Mouse (Mus musculus) liver, embryonic 16.5 days (tissue): ENCODE data around the gene Rtp4. TPM values are rescaled to one million over a fixed set of nuclear protein-coding genes. Genes with fewer than 3 reads are reported as not detected.

Source experiments
- ATAC-seq: fragments of 200-750 bp; cut with Nextera tagmentation; 2 replicates; pipeline ENCODE4 v1.8.0; 2017; ENCODE audit warnings: low read depth, mild to moderate bottlenecking, moderate number of reproducible peaks, moderate library complexity
- H3K27ac ChIP-seq: fragments of 300-500 bp; sonication (generic); 2 replicates; pipeline ENCODE4 v1.5.1; 2014; ENCODE audit warnings: mild to moderate bottlenecking, low read length
- H3K27me3 ChIP-seq: fragments of 300-500 bp; sonication (generic); 2 replicates; pipeline ENCODE4 v1.6.1; 2014; ENCODE audit warnings: low read depth, low read length, mixed read lengths; ENCODE audit not compliant: control insufficient read depth, insufficient read depth
- H3K36me3 ChIP-seq: fragments of 300-500 bp; sonication (generic); 2 replicates; pipeline ENCODE4 v1.6.1; 2014; ENCODE audit warnings: mild to moderate bottlenecking; ENCODE audit not compliant: control insufficient read depth, insufficient read depth
- H3K4me1 ChIP-seq: fragments of 300-500 bp; sonication (generic); 2 replicates; pipeline ENCODE4 v1.6.1; 2014; ENCODE audit warnings: low read depth, low read length, mixed read lengths; ENCODE audit not compliant: control insufficient read depth
- H3K4me2 ChIP-seq: fragments of 300-500 bp; sonication (generic); 2 replicates; pipeline ENCODE4 v1.6.1; 2014; ENCODE audit warnings: low read depth, low read length, mixed read lengths
- H3K4me3 ChIP-seq: fragments of 300-500 bp; sonication (generic); 2 replicates; pipeline ENCODE4 v1.5.1; 2014; ENCODE audit warnings: low read depth, mild to moderate bottlenecking, low read length
- H3K9ac ChIP-seq: fragments of 300-500 bp; sonication (generic); 2 replicates; pipeline ENCODE4 v1.6.1; 2014; ENCODE audit warnings: low read depth, low read length
- H3K9me3 ChIP-seq: fragments of 300-500 bp; sonication (generic); replicated peaks from 2 replicates; pipeline ENCODE4 v1.6.1; 2016; ENCODE audit warnings: low read length; ENCODE audit not compliant: control insufficient read depth
- WGBS: fragments of 180-500 bp; shearing (Covaris S2); extraction: QIAGEN DNeasy Blood & Tissue Kit; methylation state at CpG from one replicate; pipeline ENCODE4 v1.1.7; 2014; ENCODE audit not compliant: insufficient replicate concordance; 5-methylcytosine and 5-hydroxymethylcytosine counted together
- polyA plus RNA-seq: library from polyadenylated mRNA; unstranded; fragments of >200 nt; fragmentation: Nextera tagmentation; extraction: Ambion mirVana; gene quantifications from 2 replicates; pipeline ENCODE4 v1.2.1, GENCODE M21; 2015

The Rtp4 gene
- polyA plus RNA-seq, 1 experiment from 2014 or later: 6.5 TPM

GRCm38 (mm10) chr16:23518567-23519369, 1.3 kb upstream of the Rtp4 start:
- H3K4me3 ChIP-seq: peak overlapping the region; percentile 13
- no peaks in the 10 kb centered on the region for H3K9me3 ChIP-seq
- peaks cover 4% of the 10 kb centered on the region; the same call in 1 of the 2 replicates for H3K4me1 ChIP-seq
- H3K27me3 ChIP-seq: no peaks in the 10 kb centered on the region
- H3K4me2 ChIP-seq: peak overlapping the region; percentile 28
- WGBS: 48% methylated on average over 10 of the region's 10 CpGs
- H3K9ac ChIP-seq: no peak overlapping the region
- peak overlapping the region; percentile 74 for H3K27ac ChIP-seq
- ATAC-seq: no peak
- no peaks in the 10 kb centered on the region for H3K36me3 ChIP-seq

- no peaks in the 10 kb centered on the region for H3K27me3 ChIP-seq
- H3K36me3 ChIP-seq: no peaks in the 10 kb centered on the region
- H3K9ac ChIP-seq: peak overlapping the region; percentile 44
- H3K4me3 ChIP-seq: peak overlapping the region; percentile 57
- WGBS: 3% methylated on average over 1 of the region's 1 CpGs
- H3K27ac ChIP-seq: peak overlapping the region; percentile 82
- H3K4me1 ChIP-seq: peaks cover 4% of the 10 kb centered on the region; the same call in 1 of the 2 replicates
- H3K4me2 ChIP-seq: peak overlapping the region; percentile 28; the same call in 1 of the 2 replicates
- no peak for ATAC-seq
- no peaks in the 10 kb centered on the region for H3K9me3 ChIP-seq
Measured at GRCm38 (mm10) chr16:23519771-23520170, 320 bp upstream of the Rtp4 start.

GRCm38 (mm10) chr16:23521092-23521491, 1.0 kb downstream of the Rtp4 start:
- peak overlapping the region; percentile 3; the same call in 1 of the 2 replicates for H3K4me3 ChIP-seq
- H3K4me1 ChIP-seq: peaks cover 3% of the 10 kb centered on the region; the same call in 1 of the 2 replicates
- peak overlapping the region; percentile 28; the same call in 1 of the 2 replicates for H3K4me2 ChIP-seq
- WGBS: 22% methylated on average over 5 of the region's 5 CpGs
- no peaks in the 10 kb centered on the region for H3K27me3 ChIP-seq
- H3K27ac ChIP-seq: no peak overlapping the region
- no peak overlapping the region for H3K9ac ChIP-seq
- no peaks in the 10 kb centered on the region for H3K9me3 ChIP-seq
- H3K36me3 ChIP-seq: no peaks in the 10 kb centered on the region; the same call in 1 of the 2 replicates
- no peak for ATAC-seq

GRCm38 (mm10) chr16:23522081-23522480, 2.0 kb downstream of the Rtp4 start:
- no peak overlapping the region for H3K4me2 ChIP-seq
- ATAC-seq: no peak
- no peak overlapping the region for H3K9ac ChIP-seq
- no peaks in the 10 kb centered on the region; the same call in 1 of the 2 replicates for H3K36me3 ChIP-seq
- no peak overlapping the region for H3K4me3 ChIP-seq
- H3K27ac ChIP-seq: no peak overlapping the region
- WGBS: 69% methylated on average over 5 of the region's 5 CpGs
- no peaks in the 10 kb centered on the region for H3K27me3 ChIP-seq
- H3K4me1 ChIP-seq: no peaks in the 10 kb centered on the region
- H3K9me3 ChIP-seq: no peaks in the 10 kb centered on the region

GRCm38 (mm10) chr16:23529186-23529585, 9.1 kb downstream of the Rtp4 start:
- Histone ChIP-seq H3K9me3 (no peaks in the 10 kb centered on the region), H3K9ac (no peak overlapping the region), H3K4me1 (no peaks in the 10 kb centered on the region), H3K4me3 (no peak overlapping the region), H3K27ac (no peak overlapping the region), H3K27me3 (no peaks in the 10 kb centered on the region), H3K4me2 (no peak overlapping the region), H3K36me3 (no peaks in the 10 kb centered on the region; the same call in 1 of the 2 replicates)
- 46% methylated on average over 4 of the region's 4 CpGs for WGBS
- no peak for ATAC-seq

GRCm38 (mm10) chr16:23533707-23534106, 13.6 kb downstream of the Rtp4 start:
- Histone ChIP-seq H3K27ac (no peak overlapping the region), H3K27me3 (no peaks in the 10 kb centered on the region), H3K4me3 (no peak overlapping the region), H3K4me1 (no peaks in the 10 kb centered on the region), H3K4me2 (no peak overlapping the region), H3K9ac (no peak overlapping the region), H3K36me3 (no peaks in the 10 kb centered on the region), H3K9me3 (no peaks in the 10 kb centered on the region)
- ATAC-seq: peak; percentile 76
- 37% methylated on average over 3 of the region's 3 CpGs for WGBS

- ATAC-seq: no peak
- H3K4me3 ChIP-seq: no peak overlapping the region
- H3K4me1 ChIP-seq: no peaks in the 10 kb centered on the region; the same call in 1 of the 2 replicates
- no peak overlapping the region for H3K27ac ChIP-seq
- no peaks in the 10 kb centered on the region for H3K9me3 ChIP-seq
- no peaks in the 10 kb centered on the region for H3K27me3 ChIP-seq
- no peak overlapping the region for H3K9ac ChIP-seq
- 34% methylated on average over 4 of the region's 4 CpGs for WGBS
- no peaks in the 10 kb centered on the region for H3K36me3 ChIP-seq
- H3K4me2 ChIP-seq: no peak overlapping the region
Measured at GRCm38 (mm10) chr16:23541046-23541445, 21.0 kb downstream of the Rtp4 start.

- no peak overlapping the region for H3K4me2 ChIP-seq
- no peak overlapping the region for H3K4me3 ChIP-seq
- H3K36me3 ChIP-seq: no peaks in the 10 kb centered on the region
- H3K27me3 ChIP-seq: no peaks in the 10 kb centered on the region
- H3K9me3 ChIP-seq: no peaks in the 10 kb centered on the region
- H3K9ac ChIP-seq: no peak overlapping the region
- H3K27ac ChIP-seq: no peak overlapping the region
- 58% methylated on average over 4 of the region's 4 CpGs for WGBS
- no peak for ATAC-seq
- H3K4me1 ChIP-seq: no peaks in the 10 kb centered on the region; the same call in 1 of the 2 replicates
Measured at GRCm38 (mm10) chr16:23542866-23543265, 22.8 kb downstream of the Rtp4 start.

- Histone ChIP-seq H3K9ac (no peak overlapping the region), H3K4me1 (no peaks in the 10 kb centered on the region; the same call in 1 of the 2 replicates), H3K4me3 (no peak overlapping the region), H3K9me3 (no peaks in the 10 kb centered on the region), H3K27ac (no peak overlapping the region), H3K4me2 (no peak overlapping the region), H3K27me3 (no peaks in the 10 kb centered on the region), H3K36me3 (no peaks in the 10 kb centered on the region)
- ATAC-seq: no peak
- WGBS: 42% methylated on average over 7 of the region's 7 CpGs
Measured at GRCm38 (mm10) chr16:23544361-23544760, 24.3 kb downstream of the Rtp4 start.
